Mouse (Mus musculus) kidney, adult 2 months (tissue): ENCODE results near the gene Ttbk1.

Source experiments
- CTCF ChIP-seq: fragments of 200-500 bp; conservative IDR thresholded peaks from 2 replicates; pipeline ENCODE4 v1.5.1; 2011; ENCODE audit warnings: low read depth, mild to moderate bottlenecking, control low read depth, low read length, moderate library complexity, mixed read lengths; ENCODE audit not compliant: insufficient read depth, insufficient read length
- POLR2A ChIP-seq: fragments of 200-500 bp; IDR thresholded peaks from one replicate; pipeline ENCODE4 v1.6.1; 2011; ENCODE audit warnings: low read depth, low read length, control low read depth

DNA sequence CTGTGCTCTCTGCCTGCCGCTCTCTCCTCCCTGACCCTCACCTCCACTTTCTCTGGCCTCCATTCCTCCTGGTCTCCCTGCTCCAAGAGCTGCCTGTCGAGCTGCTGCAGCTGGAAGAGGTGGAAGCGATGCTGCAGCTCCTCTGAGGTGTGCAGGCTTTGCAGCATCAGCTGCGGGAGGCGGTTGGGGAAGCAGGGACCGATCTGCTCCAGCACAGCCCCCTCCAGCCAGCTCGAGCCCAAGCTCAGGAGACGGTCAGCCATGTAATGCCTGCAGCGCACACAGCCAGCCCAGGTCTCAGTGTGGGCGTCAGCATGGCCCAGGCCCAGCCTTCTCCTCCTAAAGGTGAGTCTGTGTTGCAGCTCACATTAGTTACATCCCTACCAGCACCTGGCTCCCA lies 32.5 kb upstream of the Ttbk1 start:
- no peak for TF ChIP-seq POLR2A
- TF ChIP-seq CTCF: no peak
